Mouse (Mus musculus) liver, embryonic 12.5 days (tissue): ENCODE measurements around the gene Gm13287. TPM values are rescaled to one million over a fixed set of nuclear protein-coding genes. Genes with fewer than 3 reads are reported as not detected.
"Not testable (repeated sequence)": the region's sequence is repeated elsewhere in the genome, so short reads cannot be mapped to it uniquely, and the experiment has no call there.

Experiments used
- ATAC-seq: fragments of 200-750 bp; cut with Nextera tagmentation; 2 replicates; pipeline ENCODE4 v1.8.0; 2017; ENCODE audit warnings: moderate number of reproducible peaks, mild to moderate bottlenecking, moderate library complexity
- H3K27ac ChIP-seq: fragments of 300-500 bp; sonication (generic); 2 replicates; pipeline ENCODE4 v1.5.1; 2016; ENCODE audit warnings: mild to moderate bottlenecking
- H3K27me3 ChIP-seq: fragments of 300-500 bp; sonication (generic); replicated peaks from 2 replicates; pipeline ENCODE4 v1.6.1; 2016; ENCODE audit warnings: mild to moderate bottlenecking, moderate library complexity
- H3K36me3 ChIP-seq: fragments of 300-500 bp; sonication (generic); 2 replicates; pipeline ENCODE4 v1.6.1; 2016; ENCODE audit warnings: mild to moderate bottlenecking, moderate library complexity
- H3K4me1 ChIP-seq: fragments of 300-500 bp; sonication (generic); 2 replicates; pipeline ENCODE4 v1.6.1; 2016
- H3K4me2 ChIP-seq: fragments of 300-500 bp; sonication (generic); 2 replicates; pipeline ENCODE4 v1.6.1; 2016; ENCODE audit warnings: mild to moderate bottlenecking, moderate library complexity
- H3K4me3 ChIP-seq: fragments of 300-500 bp; sonication (generic); 2 replicates; pipeline ENCODE4 v1.5.1; 2016; ENCODE audit warnings: mild to moderate bottlenecking, moderate library complexity
- H3K9ac ChIP-seq: fragments of 300-500 bp; sonication (generic); 2 replicates; pipeline ENCODE4 v1.6.1; 2016; ENCODE audit warnings: mild to moderate bottlenecking, moderate library complexity
- H3K9me3 ChIP-seq: fragments of 300-500 bp; sonication (generic); replicated peaks from 2 replicates; pipeline ENCODE4 v1.6.1; 2016; ENCODE audit warnings: mild to moderate bottlenecking, moderate library complexity
- WGBS: fragments of 180-500 bp; shearing (Covaris S2); methylation state at CpG from one replicate; pipeline ENCODE4 v1.1.7; 2016; ENCODE audit not compliant: insufficient replicate concordance; 5-methylcytosine and 5-hydroxymethylcytosine counted together
- polyA plus RNA-seq: library from polyadenylated mRNA; unstranded; fragments of >200 nt; fragmentation: Nextera tagmentation; extraction: Ambion mirVana; gene quantifications from 2 replicates; pipeline ENCODE4 v1.2.1, GENCODE M21; 2016

Gene Gm13287
- polyA plus RNA-seq, 1 experiment from 2014 or later, result not detected

GRCm38 (mm10) chr4:88776622-88777021 is 26.4 kb upstream of the Gm13287 start, which contains the start of gene Gm13289:
TSS of gene Gm13289 (plus strand) at chr4:88776922.
- not testable (repeated sequence) for H3K4me2 ChIP-seq, H3K36me3 ChIP-seq, H3K27ac ChIP-seq, ATAC-seq, H3K4me3 ChIP-seq, H3K4me1 ChIP-seq, H3K27me3 ChIP-seq, H3K9me3 ChIP-seq, H3K9ac ChIP-seq
- WGBS, result no CpG with 5 or more reads among the region's 29 CpGs

GRCm38 (mm10) chr4:88779550-88779949 is 23.5 kb upstream of the Gm13287 start, which contains the start of gene Gm13272:
TSS of gene Gm13272 (plus strand) at chr4:88779850.
- H3K36me3 ChIP-seq, H3K4me1 ChIP-seq, ATAC-seq, H3K27ac ChIP-seq, H3K27me3 ChIP-seq, H3K4me3 ChIP-seq, H3K9ac ChIP-seq, H3K4me2 ChIP-seq, H3K9me3 ChIP-seq: not testable (repeated sequence)
- no CpG with 5 or more reads among the region's 29 CpGs for WGBS

- H3K9ac ChIP-seq, H3K4me2 ChIP-seq, H3K4me3 ChIP-seq, H3K36me3 ChIP-seq, H3K27me3 ChIP-seq, H3K27ac ChIP-seq, ATAC-seq, H3K4me1 ChIP-seq, H3K9me3 ChIP-seq: not testable (repeated sequence)
- WGBS, result 43% methylated on average over 16 of the region's 18 CpGs
These were observed 22.7 kb upstream of the Gm13287 start for GRCm38 (mm10) chr4:88780320-88780719.

GRCm38 (mm10) chr4:88781831-88782230 is 21.2 kb upstream of the Gm13287 start, which contains the start of gene Ifnz:
TSS of gene Ifnz (plus strand) at chr4:88782131.
- Histone ChIP-seq H3K4me3 (peak within 1 kb of the TSS; percentile 22; the same call in 1 of the 2 replicates), H3K4me2 (peak within 1 kb of the TSS; percentile 54)
- H3K27ac ChIP-seq, ATAC-seq, H3K27me3 ChIP-seq, H3K36me3 ChIP-seq, H3K4me1 ChIP-seq, H3K9ac ChIP-seq, H3K9me3 ChIP-seq: not testable (repeated sequence)
- 8% methylated on average over 5 of the region's 7 CpGs for WGBS

DNA sequence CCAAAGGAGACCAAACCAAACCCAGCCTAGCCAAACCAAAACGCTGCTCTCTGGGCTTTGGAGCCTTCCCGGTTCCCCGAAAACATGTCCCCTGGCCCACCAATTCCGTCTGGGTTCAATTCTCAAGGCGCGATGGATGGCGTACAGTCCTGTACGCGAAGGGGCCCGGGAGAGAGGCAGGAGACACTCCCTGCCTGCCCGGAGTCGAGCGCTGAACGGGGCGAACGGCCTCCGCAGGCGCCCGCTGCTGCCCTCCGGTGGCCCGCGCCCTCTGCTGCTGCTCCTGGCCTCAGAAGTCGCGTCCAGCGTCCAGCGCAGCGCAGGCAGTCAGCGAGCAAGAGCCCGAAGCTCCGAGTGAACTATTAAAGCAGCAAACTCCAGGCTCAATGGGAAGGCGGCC is 20.7 kb upstream of the Gm13287 start:
- not testable (repeated sequence) for H3K9ac ChIP-seq, H3K4me1 ChIP-seq, H3K27me3 ChIP-seq, ATAC-seq, H3K27ac ChIP-seq, H3K9me3 ChIP-seq, H3K36me3 ChIP-seq
- Histone ChIP-seq H3K4me2 (peak overlapping the region; percentile 54), H3K4me3 (peak overlapping the region; percentile 22; the same call in 1 of the 2 replicates)
- 0% methylated on average over 15 of the region's 31 CpGs for WGBS

- not testable (repeated sequence) for H3K27ac ChIP-seq, H3K9me3 ChIP-seq, ATAC-seq, H3K4me2 ChIP-seq, H3K27me3 ChIP-seq, H3K9ac ChIP-seq, H3K4me1 ChIP-seq, H3K36me3 ChIP-seq, H3K4me3 ChIP-seq
- no CpG with 5 or more reads among the region's 27 CpGs for WGBS
These were observed 17.6 kb upstream of the Gm13287 start, which contains the start of gene Gm13276 for GRCm38 (mm10) chr4:88785409-88785808. TSS of gene Gm13276 (plus strand) at chr4:88785709.

DNA sequence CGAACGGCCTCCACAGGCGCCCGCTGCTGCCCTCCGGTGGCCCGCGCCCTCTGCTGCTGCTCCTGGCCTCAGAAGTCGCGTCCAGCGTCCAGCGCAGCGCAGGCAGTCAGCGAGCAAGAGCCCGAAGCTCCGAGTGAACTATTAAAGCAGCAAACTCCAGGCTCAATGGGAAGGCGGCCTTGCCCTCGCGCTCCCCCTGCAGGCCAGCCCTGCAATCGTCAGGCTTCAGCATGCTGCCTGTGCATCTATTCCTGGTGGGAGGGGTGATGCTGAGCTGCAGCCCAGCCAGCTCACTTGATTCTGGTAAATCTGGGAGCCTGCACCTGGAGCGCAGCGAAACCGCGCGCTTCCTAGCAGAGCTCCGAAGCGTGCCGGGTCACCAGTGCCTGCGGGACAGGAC is 14.7 kb upstream of the Gm13287 start, which contains the start of gene Gm13277:
TSS of gene Gm13277 (plus strand) at position 231 of the 400 bp plus-strand sequence.
- not testable (repeated sequence) for H3K9me3 ChIP-seq, H3K4me3 ChIP-seq, ATAC-seq, H3K4me1 ChIP-seq, H3K4me2 ChIP-seq, H3K27ac ChIP-seq, H3K36me3 ChIP-seq, H3K9ac ChIP-seq, H3K27me3 ChIP-seq
- 0% methylated on average over 4 of the region's 28 CpGs for WGBS

DNA sequence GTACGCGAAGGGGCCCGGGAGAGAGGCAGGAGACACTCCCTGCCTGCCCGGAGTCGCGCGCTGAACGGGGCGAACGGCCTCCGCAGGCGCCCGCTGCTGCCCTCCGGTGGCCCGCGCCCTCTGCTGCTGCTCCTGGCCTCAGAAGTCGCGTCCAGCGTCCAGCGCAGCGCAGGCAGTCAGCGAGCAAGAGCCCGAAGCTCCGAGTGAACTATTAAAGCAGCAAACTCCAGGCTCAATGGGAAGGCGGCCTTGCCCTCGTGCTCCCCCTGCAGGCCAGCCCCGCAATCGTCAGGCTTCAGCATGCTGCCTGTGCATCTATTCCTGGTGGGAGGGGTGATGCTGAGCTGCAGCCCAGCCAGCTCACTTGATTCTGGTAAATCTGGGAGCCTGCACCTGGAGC is 11.8 kb upstream of the Gm13287 start, which contains the start of gene Gm13278:
TSS of gene Gm13278 (plus strand) at position 301 of the 400 bp plus-strand sequence.
- WGBS, result no CpG with 5 or more reads among the region's 28 CpGs
- not testable (repeated sequence) for H3K27ac ChIP-seq, ATAC-seq, H3K4me1 ChIP-seq, H3K4me3 ChIP-seq, H3K9me3 ChIP-seq, H3K9ac ChIP-seq, H3K4me2 ChIP-seq, H3K27me3 ChIP-seq, H3K36me3 ChIP-seq

GRCm38 (mm10) chr4:88793936-88794675 is 8.9 kb upstream of the Gm13287 start, which contains the start of gene Gm13275:
TSS of gene Gm13275 (plus strand) at chr4:88794487.
- H3K9me3 ChIP-seq, H3K9ac ChIP-seq, H3K4me3 ChIP-seq, H3K36me3 ChIP-seq, H3K27me3 ChIP-seq, H3K4me1 ChIP-seq, ATAC-seq, H3K4me2 ChIP-seq, H3K27ac ChIP-seq: not testable (repeated sequence)
- 0% methylated on average over 21 of the region's 52 CpGs for WGBS

- H3K4me2 ChIP-seq, H3K27ac ChIP-seq, ATAC-seq, H3K36me3 ChIP-seq, H3K9ac ChIP-seq, H3K9me3 ChIP-seq, H3K4me3 ChIP-seq, H3K27me3 ChIP-seq, H3K4me1 ChIP-seq: not testable (repeated sequence)
- no CpG with 5 or more reads among the region's 28 CpGs for WGBS
These were observed 6.0 kb upstream of the Gm13287 start, which contains the start of gene Gm13279 for GRCm38 (mm10) chr4:88797097-88797496. TSS of gene Gm13279 (plus strand) at chr4:88797397.

DNA sequence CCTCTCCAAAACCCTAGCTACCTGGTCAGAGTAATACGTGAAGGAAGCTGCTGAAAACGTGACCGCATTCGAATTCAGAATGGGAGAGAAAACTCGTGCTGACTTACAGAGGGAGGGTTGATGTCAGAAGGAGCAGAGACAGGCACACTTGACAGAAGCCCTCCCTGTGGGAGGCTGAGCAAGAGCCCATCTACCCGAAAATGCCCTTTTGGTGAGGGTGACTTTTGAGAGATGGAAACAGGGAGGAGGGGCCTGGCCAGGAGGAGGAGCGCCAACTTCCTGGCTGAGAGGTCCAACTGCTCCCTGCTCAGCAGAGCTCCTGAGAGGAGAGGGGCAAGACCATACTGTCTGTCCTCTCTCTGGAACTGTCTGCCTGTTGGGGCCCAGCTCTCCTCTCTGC is 3.7 kb upstream of the Gm13287 start, which contains the start of gene Gm13285:
TSS of gene Gm13285 (plus strand) at position 301 of the 400 bp plus-strand sequence.
- WGBS, result 8% methylated on average over 5 of the region's 7 CpGs

GRCm38 (mm10) chr4:88805231-88805630 is 2.2 kb downstream of the Gm13287 start, which contains the start of gene Gm13288:
TSS of gene Gm13288 (plus strand) at chr4:88805531.
- no CpG with 5 or more reads among the region's 8 CpGs for WGBS
- H3K27ac ChIP-seq, H3K4me1 ChIP-seq, ATAC-seq, H3K9me3 ChIP-seq, H3K36me3 ChIP-seq, H3K9ac ChIP-seq, H3K4me3 ChIP-seq: not testable (repeated sequence)
- peak within 1 kb of the TSS; percentile 50 for H3K4me2 ChIP-seq
- peaks cover 12% of the 10 kb centered on the region for H3K27me3 ChIP-seq

More for the DNA sequence above, 3.7 kb upstream of the Gm13287 start, which contains the start of gene Gm13285:
- not testable (repeated sequence) for H3K9me3 ChIP-seq, H3K9ac ChIP-seq, H3K4me1 ChIP-seq, H3K4me2 ChIP-seq, H3K27ac ChIP-seq, H3K27me3 ChIP-seq, H3K4me3 ChIP-seq, H3K36me3 ChIP-seq, ATAC-seq
